Mouse (Mus musculus): ENCODE measurements around the gene Lrp10. TPM values are rescaled to one million over a fixed set of nuclear protein-coding genes. Genes with fewer than 3 reads are reported as not detected.

Lrp10 gene
- polyA plus RNA-seq, 1 experiment from 2014 or later: 41.0 TPM

DNA sequence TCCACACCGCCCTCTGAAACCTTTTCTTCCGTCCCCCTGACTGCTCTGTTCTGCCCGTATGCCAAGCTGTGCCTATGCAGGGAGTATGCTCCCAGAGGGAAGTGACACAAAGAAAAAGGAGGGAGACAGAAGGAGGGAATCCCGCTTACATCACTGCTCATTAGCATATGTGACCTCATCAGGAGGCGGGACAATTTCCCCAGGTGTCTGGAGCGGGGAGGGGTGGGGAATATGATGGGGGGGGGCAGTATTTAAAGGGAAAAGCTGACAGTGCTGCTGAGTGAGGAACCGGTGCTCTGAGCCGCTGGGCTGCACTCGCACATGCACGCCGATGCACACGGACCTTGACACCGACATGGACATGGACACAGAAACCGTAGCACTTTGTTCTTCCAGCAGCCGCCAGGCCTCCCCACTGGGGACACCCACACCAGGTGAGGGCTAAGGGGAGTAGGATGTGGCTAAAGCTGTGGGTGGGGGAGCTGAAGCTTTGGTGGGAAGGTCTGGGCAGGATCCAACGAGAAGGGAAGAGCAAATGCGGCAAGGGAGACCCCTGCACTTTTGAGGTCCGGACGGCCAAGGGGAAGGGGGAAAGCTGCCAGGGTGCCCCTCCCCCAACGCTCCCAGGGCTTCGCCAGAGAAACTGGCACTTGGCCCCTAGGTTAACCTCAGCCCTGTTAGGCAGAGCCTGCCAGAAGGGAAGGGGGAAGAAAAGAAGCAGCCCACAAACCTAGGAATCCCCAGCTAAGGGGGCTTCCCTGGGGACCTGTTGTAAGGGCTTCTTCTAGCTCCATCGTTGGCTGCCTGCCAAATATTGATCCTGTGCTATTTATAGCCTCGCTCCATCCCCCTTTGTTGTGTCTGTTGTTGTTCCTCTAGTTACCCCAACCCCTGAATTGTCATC, 12.3 kb downstream of the Lrp10 start, which contains the start of gene Rem2:
Gene Rem2 (plus strand): TSS at position 160 of the 904 bp plus-strand sequence.
- no peaks in the 10 kb centered on the region for H3K9me3 ChIP-seq (ENCODE audit: control insufficient read depth, low read length)
- peak within 1 kb of the TSS; percentile 65 for H3K9ac ChIP-seq (ENCODE audit: low read depth, low read length)
- peak within 1 kb of the TSS; percentile 46 for H3K4me3 ChIP-seq (ENCODE audit: low read depth, low read length)
- ATAC-seq (ENCODE audit: low read depth) (peak; percentile 77), DNase-seq (ENCODE audit: low spot score) (peak; percentile 85)
- peaks cover 21% of the 10 kb centered on the region for H3K4me1 ChIP-seq (ENCODE audit: control insufficient read depth, insufficient read depth, low read length)
- under 1% methylated on average over 23 of the region's 23 CpGs for WGBS
- H3K36me3 ChIP-seq (ENCODE audit: control insufficient read depth, insufficient read depth, low read length): 0 out of 2 replicates have a peak, but pooled peaks cover 5% of the 10 kb centered on the region
- H3K27me3 ChIP-seq (replicated peaks; ENCODE audit: control insufficient read depth, insufficient read depth, low read length): peaks cover 27% of the 10 kb centered on the region
- H3K4me2 ChIP-seq (ENCODE audit: low read depth, low read length): peak within 1 kb of the TSS; percentile 88
- H3K27ac ChIP-seq (replicated peaks; ENCODE audit: low read depth, low read length): no peak within 1 kb of the TSS; the same call in 1 of the 2 replicates

DNA sequence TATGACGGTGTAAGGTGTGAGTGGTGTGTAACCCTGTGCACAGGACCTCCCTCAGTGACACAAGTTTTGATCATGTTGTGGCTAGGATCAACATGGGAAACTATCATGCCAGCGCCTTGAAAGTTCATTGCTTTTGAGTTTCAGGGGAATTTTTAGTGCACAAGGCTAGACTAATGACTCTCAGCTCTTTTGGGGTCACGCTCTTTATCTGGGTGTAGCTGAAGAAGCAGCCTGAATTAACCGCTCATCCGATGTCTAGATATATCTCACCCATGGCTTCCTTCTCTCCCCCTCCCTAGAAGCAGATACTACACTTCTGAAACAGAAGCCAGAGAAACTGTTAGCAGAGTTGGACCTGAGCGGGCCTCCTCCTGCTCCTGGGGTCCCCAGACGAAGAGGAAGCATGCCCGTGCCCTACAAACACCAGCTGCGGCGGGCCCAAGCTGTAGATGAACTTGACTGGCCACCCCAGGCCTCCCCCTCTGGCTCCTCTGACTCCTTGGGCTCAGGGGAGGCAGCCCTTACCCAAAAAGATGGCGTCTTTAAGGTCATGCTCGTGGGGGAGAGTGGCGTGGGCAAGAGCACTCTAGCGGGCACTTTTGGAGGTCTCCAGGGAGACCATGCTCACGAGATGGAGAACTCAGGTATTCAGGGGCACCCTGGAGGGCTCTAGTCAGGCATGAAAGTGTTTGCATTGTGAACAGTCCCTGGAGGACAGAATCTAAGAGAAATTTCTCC, 13.4 kb downstream of the Lrp10 start:
- Histone ChIP-seq H3K9me3 (ENCODE audit: control insufficient read depth, low read length) (no peaks in the 10 kb centered on the region), H3K4me3 (ENCODE audit: low read depth, low read length) (no peak overlapping the region), H3K27me3 (replicated peaks; ENCODE audit: control insufficient read depth, insufficient read depth, low read length) (peaks cover 27% of the 10 kb centered on the region), H3K4me1 (ENCODE audit: control insufficient read depth, insufficient read depth, low read length) (peaks cover 21% of the 10 kb centered on the region), H3K9ac (ENCODE audit: low read depth, low read length) (no peak overlapping the region), H3K36me3 (ENCODE audit: control insufficient read depth, insufficient read depth, low read length) (no peaks in the 10 kb centered on the region), H3K27ac (replicated peaks; ENCODE audit: low read depth, low read length) (no peak overlapping the region), H3K4me2 (ENCODE audit: low read depth, low read length) (no peak overlapping the region; the same call in 1 of the 2 replicates)
- ATAC-seq (ENCODE audit: low read depth): no peak
- WGBS: 73% methylated on average over 15 of the region's 15 CpGs
- no peak for DNase-seq (ENCODE audit: low spot score)

DNA sequence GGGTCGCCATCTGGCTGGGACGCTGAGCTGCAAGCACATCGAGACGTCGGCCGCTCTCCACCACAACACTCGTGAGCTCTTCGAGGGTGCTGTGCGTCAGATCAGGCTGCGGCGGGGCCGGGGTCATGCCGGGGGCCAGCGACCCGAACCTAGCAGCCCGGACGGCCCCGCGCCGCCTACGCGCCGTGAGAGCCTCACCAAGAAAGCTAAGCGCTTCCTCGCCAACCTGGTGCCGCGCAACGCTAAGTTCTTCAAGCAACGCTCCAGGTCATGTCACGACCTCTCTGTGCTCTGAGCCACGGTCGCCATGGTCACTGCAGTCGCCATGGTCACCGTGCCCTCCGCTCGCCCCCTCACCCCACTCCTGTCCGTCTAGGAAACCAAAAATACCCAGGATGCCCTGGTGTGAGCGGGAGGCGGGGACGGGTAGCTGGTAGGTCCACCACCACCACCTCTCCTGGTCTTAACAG, 15.5 kb downstream of the Lrp10 start:
- peak overlapping the region; percentile 50 for H3K9ac ChIP-seq (ENCODE audit: low read depth, low read length)
- H3K27me3 ChIP-seq (replicated peaks; ENCODE audit: control insufficient read depth, insufficient read depth, low read length): peaks cover 27% of the 10 kb centered on the region
- no peak overlapping the region for H3K27ac ChIP-seq (replicated peaks; ENCODE audit: low read depth, low read length)
- no peaks in the 10 kb centered on the region for H3K36me3 ChIP-seq (ENCODE audit: control insufficient read depth, insufficient read depth, low read length)
- H3K9me3 ChIP-seq (ENCODE audit: control insufficient read depth, low read length): no peaks in the 10 kb centered on the region
- WGBS: 2% methylated on average over 25 of the region's 40 CpGs
- peak overlapping the region; percentile 65 for H3K4me2 ChIP-seq (ENCODE audit: low read depth, low read length)
- no peak for ATAC-seq (ENCODE audit: low read depth)
- H3K4me1 ChIP-seq (ENCODE audit: control insufficient read depth, insufficient read depth, low read length): peaks cover 21% of the 10 kb centered on the region
- H3K4me3 ChIP-seq (ENCODE audit: low read depth, low read length): peak overlapping the region; percentile 41
- no peak for DNase-seq (ENCODE audit: low spot score)

DNA sequence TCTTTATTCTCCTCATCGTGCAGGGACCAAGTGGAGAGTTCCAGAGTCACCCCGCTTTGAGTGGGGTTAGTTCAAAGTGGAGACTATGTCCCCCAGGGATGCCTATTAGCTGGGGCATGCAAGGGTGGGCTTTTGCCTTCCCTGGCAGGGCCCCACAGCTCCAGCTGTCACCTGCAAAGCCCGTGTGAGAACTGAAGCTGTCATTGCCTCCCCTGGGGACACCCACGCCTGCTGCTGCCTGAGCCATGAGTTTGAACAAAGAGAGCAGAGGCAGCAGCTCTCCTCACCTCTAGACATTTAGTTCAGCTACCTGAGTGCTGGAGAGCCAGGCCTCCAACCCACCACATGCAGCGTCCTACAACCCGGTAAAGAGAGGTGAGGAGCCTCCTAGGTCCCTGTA, 16.7 kb downstream of the Lrp10 start:
- no peak overlapping the region for H3K9ac ChIP-seq (ENCODE audit: low read depth, low read length)
- no peak overlapping the region for H3K27ac ChIP-seq (replicated peaks; ENCODE audit: low read depth, low read length)
- peaks cover 27% of the 10 kb centered on the region for H3K27me3 ChIP-seq (replicated peaks; ENCODE audit: control insufficient read depth, insufficient read depth, low read length)
- no peak overlapping the region for H3K4me3 ChIP-seq (ENCODE audit: low read depth, low read length)
- H3K4me2 ChIP-seq (ENCODE audit: low read depth, low read length): no peak overlapping the region
- no peaks in the 10 kb centered on the region for H3K9me3 ChIP-seq (ENCODE audit: control insufficient read depth, low read length)
- 71% methylated on average over 6 of the region's 6 CpGs for WGBS
- peaks cover 18% of the 10 kb centered on the region for H3K4me1 ChIP-seq (ENCODE audit: control insufficient read depth, insufficient read depth, low read length)
- DNase-seq (ENCODE audit: low spot score): peak; percentile 28
- H3K36me3 ChIP-seq (ENCODE audit: control insufficient read depth, insufficient read depth, low read length): no peaks in the 10 kb centered on the region
- ATAC-seq (ENCODE audit: low read depth): peak; percentile 14; the same call in 1 of the 2 replicates

DNA sequence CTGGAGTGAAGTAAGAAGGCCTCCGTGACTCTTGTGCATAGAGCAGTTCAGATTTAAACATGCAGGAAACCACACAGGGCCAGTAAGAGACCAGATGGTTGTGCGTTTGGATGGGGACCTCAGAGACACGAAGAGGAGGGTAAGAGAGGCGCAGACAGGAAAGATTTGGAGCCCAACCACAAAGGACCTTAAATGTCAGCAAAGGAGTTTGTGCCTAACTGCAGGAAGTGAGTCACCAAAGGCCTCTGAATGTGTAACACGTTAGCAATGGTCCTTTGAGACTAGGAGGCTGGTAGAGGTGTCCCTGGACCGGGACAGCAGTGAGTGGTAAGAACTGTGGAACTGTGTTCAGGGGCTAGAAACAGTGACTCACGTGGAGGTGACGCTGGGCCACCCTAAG, 17.5 kb downstream of the Lrp10 start:
- Histone ChIP-seq H3K36me3 (ENCODE audit: control insufficient read depth, insufficient read depth, low read length) (no peaks in the 10 kb centered on the region), H3K27me3 (replicated peaks; ENCODE audit: control insufficient read depth, insufficient read depth, low read length) (peaks cover 27% of the 10 kb centered on the region), H3K9me3 (ENCODE audit: control insufficient read depth, low read length) (no peaks in the 10 kb centered on the region), H3K4me2 (ENCODE audit: low read depth, low read length) (no peak overlapping the region), H3K9ac (ENCODE audit: low read depth, low read length) (no peak overlapping the region), H3K4me3 (ENCODE audit: low read depth, low read length) (no peak overlapping the region), H3K27ac (replicated peaks; ENCODE audit: low read depth, low read length) (no peak overlapping the region), H3K4me1 (ENCODE audit: control insufficient read depth, insufficient read depth, low read length) (peaks cover 12% of the 10 kb centered on the region)
- DNase-seq (ENCODE audit: low spot score) (no peak), ATAC-seq (ENCODE audit: low read depth) (no peak)
- WGBS: 66% methylated on average over 7 of the region's 8 CpGs

DNA sequence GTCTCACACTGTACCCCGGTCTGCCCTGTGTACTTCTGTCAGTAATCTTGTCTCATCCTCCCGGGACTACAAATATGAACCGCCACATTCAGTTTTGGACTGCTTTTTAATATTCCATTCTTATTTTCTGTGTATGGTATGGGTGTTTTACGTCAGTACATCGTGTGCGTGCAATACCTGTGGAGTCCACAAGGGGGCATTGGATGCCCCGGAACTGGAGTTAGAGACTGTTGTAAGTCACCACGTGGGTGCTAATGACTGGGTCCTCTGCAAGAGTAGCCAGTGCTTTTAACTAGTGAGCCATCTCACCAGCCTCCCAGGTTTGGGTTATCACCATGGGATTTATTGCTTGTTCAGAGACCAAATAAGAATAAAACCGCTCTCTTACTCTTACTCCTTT, 18.6 kb downstream of the Lrp10 start:
- 42% methylated on average over 9 of the region's 9 CpGs for WGBS
- Histone ChIP-seq H3K27me3 (replicated peaks; ENCODE audit: control insufficient read depth, insufficient read depth, low read length) (peaks cover 19% of the 10 kb centered on the region), H3K4me1 (ENCODE audit: control insufficient read depth, insufficient read depth, low read length) (0 out of 2 replicates have a peak, but pooled peaks cover 4% of the 10 kb centered on the region), H3K36me3 (ENCODE audit: control insufficient read depth, insufficient read depth, low read length) (no peaks in the 10 kb centered on the region), H3K9ac (ENCODE audit: low read depth, low read length) (no peak overlapping the region), H3K4me3 (ENCODE audit: low read depth, low read length) (no peak overlapping the region), H3K9me3 (ENCODE audit: control insufficient read depth, low read length) (no peaks in the 10 kb centered on the region), H3K27ac (replicated peaks; ENCODE audit: low read depth, low read length) (no peak overlapping the region), H3K4me2 (ENCODE audit: low read depth, low read length) (no peak overlapping the region)
- no peak for ATAC-seq (ENCODE audit: low read depth)
- DNase-seq (ENCODE audit: low spot score): no peak

DNA sequence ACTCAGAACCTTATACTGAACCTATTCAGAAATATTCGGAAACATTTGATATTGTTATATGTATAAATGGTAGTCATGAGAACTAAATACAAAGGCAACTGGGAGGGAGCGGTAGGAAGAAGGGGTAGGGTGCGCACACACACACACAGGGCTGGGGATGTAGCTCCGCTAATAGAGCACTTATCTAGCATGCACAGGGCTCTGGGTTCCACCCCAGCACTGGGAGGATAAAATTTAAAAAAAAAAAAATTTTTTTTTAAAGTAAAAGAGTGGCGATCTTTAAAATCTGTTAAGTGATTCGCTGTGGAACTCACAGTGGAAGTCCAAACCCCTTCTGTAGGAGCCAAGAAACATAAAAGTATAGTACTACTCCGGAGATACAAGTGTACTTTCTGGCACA, 22.0 kb downstream of the Lrp10 start:
- 85% methylated on average over 7 of the region's 7 CpGs for WGBS
- DNase-seq (ENCODE audit: low spot score) (no peak), ATAC-seq (ENCODE audit: low read depth) (no peak)
- Histone ChIP-seq H3K36me3 (ENCODE audit: control insufficient read depth, insufficient read depth, low read length) (no peaks in the 10 kb centered on the region), H3K27ac (replicated peaks; ENCODE audit: low read depth, low read length) (no peak overlapping the region), H3K4me2 (ENCODE audit: low read depth, low read length) (no peak overlapping the region), H3K4me3 (ENCODE audit: low read depth, low read length) (no peak overlapping the region), H3K27me3 (replicated peaks; ENCODE audit: control insufficient read depth, insufficient read depth, low read length) (no peaks in the 10 kb centered on the region), H3K4me1 (ENCODE audit: control insufficient read depth, insufficient read depth, low read length) (no peaks in the 10 kb centered on the region), H3K9ac (ENCODE audit: low read depth, low read length) (no peak overlapping the region), H3K9me3 (ENCODE audit: control insufficient read depth, low read length) (no peaks in the 10 kb centered on the region)

DNA sequence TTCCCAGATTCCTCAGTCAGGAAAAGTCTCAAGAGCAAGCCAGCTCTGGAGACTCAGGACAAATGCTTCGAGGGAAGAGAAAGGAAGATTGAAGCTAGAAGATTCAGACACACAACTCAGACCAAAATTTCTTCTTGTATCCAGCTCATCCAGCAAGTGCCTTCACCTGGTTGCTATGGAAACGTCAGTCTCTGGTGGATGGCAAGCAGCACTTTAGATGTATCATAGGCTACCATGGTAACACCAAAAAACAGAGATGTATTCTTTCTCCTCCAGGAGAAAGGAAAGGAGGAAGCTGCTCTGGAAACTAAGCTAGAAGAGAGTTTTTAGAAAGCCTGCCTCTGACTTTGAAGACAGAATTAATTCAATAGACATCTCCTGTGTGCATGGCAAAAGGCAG, 23.8 kb downstream of the Lrp10 start:
- H3K27me3 ChIP-seq (replicated peaks; ENCODE audit: control insufficient read depth, insufficient read depth, low read length): no peaks in the 10 kb centered on the region
- H3K9me3 ChIP-seq (ENCODE audit: control insufficient read depth, low read length): no peaks in the 10 kb centered on the region
- H3K4me3 ChIP-seq (ENCODE audit: low read depth, low read length): no peak overlapping the region
- DNase-seq (ENCODE audit: low spot score): no peak
- H3K36me3 ChIP-seq (ENCODE audit: control insufficient read depth, insufficient read depth, low read length): no peaks in the 10 kb centered on the region
- H3K27ac ChIP-seq (replicated peaks; ENCODE audit: low read depth, low read length): no peak overlapping the region
- no peak overlapping the region for H3K9ac ChIP-seq (ENCODE audit: low read depth, low read length)
- no peak for ATAC-seq (ENCODE audit: low read depth)
- H3K4me1 ChIP-seq (ENCODE audit: control insufficient read depth, insufficient read depth, low read length): no peaks in the 10 kb centered on the region
- 71% methylated on average over 2 of the region's 2 CpGs for WGBS
- no peak overlapping the region for H3K4me2 ChIP-seq (ENCODE audit: low read depth, low read length)

Data from embryonic facial prominence, embryonic 14.5 days (tissue).